Mouse (Mus musculus) lung, postnatal 0 days (tissue): Measurements from ENCODE around the gene Tango2.

Source experiments
- CTCF ChIP-seq: IDR thresholded peaks from 2 replicates; pipeline ENCODE4 v1.5.1; 2016; ENCODE audit warnings: antibody characterized with exemption, mild to moderate bottlenecking
- EP300 ChIP-seq: IDR thresholded peaks from 2 replicates; pipeline ENCODE4 v1.6.1; 2016; ENCODE audit warnings: antibody characterized with exemption, mild to moderate bottlenecking, control low read depth

GRCm38 (mm10) chr16:18395620-18396036 is 47.7 kb upstream of the Tango2 start:
- no peak for TF ChIP-seq CTCF
- TF ChIP-seq EP300 = no peak
